Mouse (Mus musculus): ENCODE measurements around the gene Mfsd9. TPM values are rescaled to one million over a fixed set of nuclear protein-coding genes. Genes with fewer than 3 reads are reported as not detected.
"Not testable (repeated sequence)": the region's sequence is repeated elsewhere in the genome, so short reads cannot be mapped to it uniquely, and the experiment has no call there.

Mfsd9 gene
- total and polyA plus RNA-seq, 3 experiments = 0.54 to 3.3 (median 1.7) TPM

DNA sequence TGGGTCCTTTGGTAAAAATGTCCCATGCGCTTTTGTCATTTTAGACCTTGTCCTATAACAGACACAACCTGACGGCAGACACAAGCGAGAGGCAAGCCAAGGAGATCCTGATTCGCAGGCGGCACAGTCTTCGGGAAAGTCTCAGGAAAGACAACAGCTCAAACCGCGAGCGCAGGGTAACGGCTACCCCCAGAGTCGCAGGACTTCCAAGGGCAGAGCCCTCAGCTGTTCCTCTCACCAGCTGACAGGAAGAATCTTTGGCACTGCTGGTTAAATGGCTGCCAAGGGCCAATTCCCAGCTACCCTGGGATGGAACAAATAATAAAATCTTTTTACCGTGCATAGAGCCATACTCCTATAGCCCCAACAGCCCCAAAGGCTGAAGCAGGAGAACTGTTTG, 25.0 kb downstream of the Mfsd9 start:
- Histone ChIP-seq H3K4me1 (ENCODE audit: insufficient read depth, low read depth, low read length) (0 out of 2 replicates have a peak, but pooled peaks cover 1% of the 10 kb centered on the region), H3K9me3 (replicated peaks) (no peaks in the 10 kb centered on the region), H3K27me3 (ENCODE audit: insufficient read depth, low read length) (peaks cover 2% of the 10 kb centered on the region; the same call in 1 of the 2 replicates), H3K36me3 (replicated peaks) (no peaks in the 10 kb centered on the region), H3K4me3 (ENCODE audit: low read depth, low read length) (no peak overlapping the region)
- DNase-seq (ENCODE audit: low spot score) (no peak), ATAC-seq (ENCODE audit: extremely low read depth, insufficient number of reproducible peaks, low FRiP score, poor library complexity, severe bottlenecking) (no peak)
- no peak for TF ChIP-seq GATA2 (IDR thresholded peaks at IDR 0.05; ENCODE audit: borderline replicate concordance, low read depth, low read length)
- TF ChIP-seq POLR2AphosphoS5 (IDR thresholded peaks at IDR 0.05; ENCODE audit: insufficient replicate concordance, low read depth, low read length) = no peak
- no peak for TF ChIP-seq GATA1 (IDR thresholded peaks at IDR 0.05; ENCODE audit: borderline replicate concordance, low read length)
- TF ChIP-seq TAL1 (conservative IDR thresholded peaks at IDR 0.05; ENCODE audit: low read depth, low read length) = no peak
- no peak for TF ChIP-seq CTCF (IDR thresholded peaks at IDR 0.05; ENCODE audit: low read depth, low read length)

DNA sequence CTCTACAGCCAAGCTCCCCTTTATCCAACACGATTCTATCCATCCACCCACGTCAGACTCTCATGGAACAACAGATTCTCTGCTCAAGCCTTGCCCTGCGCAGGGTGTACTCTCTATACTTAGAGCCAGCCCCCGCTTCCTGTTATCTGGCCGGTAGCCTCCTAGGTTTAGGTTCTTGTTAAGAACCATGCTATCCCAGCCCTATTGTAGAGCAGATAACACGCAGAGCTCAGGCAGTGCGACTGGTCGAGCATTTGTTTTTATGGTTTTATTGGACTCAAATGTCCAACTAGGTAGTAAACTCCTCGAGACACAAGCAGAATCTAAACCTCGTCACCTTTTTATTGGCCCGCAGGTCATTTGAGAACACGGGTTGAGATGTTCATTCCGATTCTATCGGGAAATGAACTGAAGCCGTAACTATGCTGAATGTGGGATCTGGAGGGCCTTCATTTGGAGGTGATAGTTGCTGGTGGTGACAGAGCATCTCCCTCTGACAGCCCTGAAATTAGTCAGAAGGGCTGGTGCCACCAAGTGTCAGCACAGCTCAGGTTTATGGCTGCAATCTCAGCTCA, 25.7 kb downstream of the Mfsd9 start:
- no peak for ATAC-seq (ENCODE audit: extremely low read depth, insufficient number of reproducible peaks, low FRiP score, poor library complexity, severe bottlenecking)
- Histone ChIP-seq H3K9me3 (replicated peaks) (no peaks in the 10 kb centered on the region), H3K36me3 (replicated peaks) (no peaks in the 10 kb centered on the region), H3K4me3 (ENCODE audit: low read depth, low read length) (no peak overlapping the region), H3K4me1 (ENCODE audit: insufficient read depth, low read depth, low read length) (no peaks in the 10 kb centered on the region), H3K27me3 (ENCODE audit: insufficient read depth, low read length) (peaks cover 2% of the 10 kb centered on the region; the same call in 1 of the 2 replicates)
- no peak for TF ChIP-seq GATA2 (IDR thresholded peaks at IDR 0.05; ENCODE audit: borderline replicate concordance, low read depth, low read length)
- no peak for TF ChIP-seq GATA1 (IDR thresholded peaks at IDR 0.05; ENCODE audit: borderline replicate concordance, low read length)
- no peak for TF ChIP-seq POLR2AphosphoS5 (IDR thresholded peaks at IDR 0.05; ENCODE audit: insufficient replicate concordance, low read depth, low read length)
- TF ChIP-seq TAL1 (conservative IDR thresholded peaks at IDR 0.05; ENCODE audit: low read depth, low read length) = no peak
- TF ChIP-seq CTCF (IDR thresholded peaks at IDR 0.05; ENCODE audit: low read depth, low read length) = no peak
- no peak for DNase-seq (ENCODE audit: low spot score)

DNA sequence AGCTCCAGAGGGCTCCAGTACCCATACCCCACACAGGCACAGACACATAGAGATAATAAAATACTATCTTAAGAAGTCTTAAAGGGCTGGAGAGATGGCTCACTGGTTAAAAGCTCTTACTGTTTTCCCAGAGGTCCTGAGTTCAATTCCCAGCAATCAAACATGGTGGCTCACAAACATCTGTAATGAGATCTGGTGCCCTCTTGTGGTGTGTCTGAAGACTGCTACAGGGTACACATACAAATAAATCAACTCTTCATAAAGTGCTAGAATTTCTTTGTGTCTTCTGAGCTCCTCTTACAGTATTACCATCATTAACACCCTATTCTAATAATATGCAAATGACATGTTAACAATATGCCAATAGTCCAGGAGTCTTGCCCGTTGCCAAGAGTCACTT, 26.4 kb downstream of the Mfsd9 start:
- no peak for DNase-seq (ENCODE audit: low spot score)
- Histone ChIP-seq H3K4me1 (ENCODE audit: insufficient read depth, low read depth, low read length) (no peaks in the 10 kb centered on the region), H3K4me3 (ENCODE audit: low read depth, low read length) (no peak overlapping the region), H3K36me3 (replicated peaks) (no peaks in the 10 kb centered on the region), H3K9me3 (replicated peaks) (no peaks in the 10 kb centered on the region), H3K27me3 (ENCODE audit: insufficient read depth, low read length) (peaks cover 2% of the 10 kb centered on the region; the same call in 1 of the 2 replicates)
- TF ChIP-seq CTCF (IDR thresholded peaks at IDR 0.05; ENCODE audit: low read depth, low read length) (no peak), GATA2 (IDR thresholded peaks at IDR 0.05; ENCODE audit: borderline replicate concordance, low read depth, low read length) (no peak), POLR2AphosphoS5 (IDR thresholded peaks at IDR 0.05; ENCODE audit: insufficient replicate concordance, low read depth, low read length) (no peak), TAL1 (conservative IDR thresholded peaks at IDR 0.05; ENCODE audit: low read depth, low read length) (no peak)
- ATAC-seq (ENCODE audit: extremely low read depth, insufficient number of reproducible peaks, low FRiP score, poor library complexity, severe bottlenecking) = no peak

DNA sequence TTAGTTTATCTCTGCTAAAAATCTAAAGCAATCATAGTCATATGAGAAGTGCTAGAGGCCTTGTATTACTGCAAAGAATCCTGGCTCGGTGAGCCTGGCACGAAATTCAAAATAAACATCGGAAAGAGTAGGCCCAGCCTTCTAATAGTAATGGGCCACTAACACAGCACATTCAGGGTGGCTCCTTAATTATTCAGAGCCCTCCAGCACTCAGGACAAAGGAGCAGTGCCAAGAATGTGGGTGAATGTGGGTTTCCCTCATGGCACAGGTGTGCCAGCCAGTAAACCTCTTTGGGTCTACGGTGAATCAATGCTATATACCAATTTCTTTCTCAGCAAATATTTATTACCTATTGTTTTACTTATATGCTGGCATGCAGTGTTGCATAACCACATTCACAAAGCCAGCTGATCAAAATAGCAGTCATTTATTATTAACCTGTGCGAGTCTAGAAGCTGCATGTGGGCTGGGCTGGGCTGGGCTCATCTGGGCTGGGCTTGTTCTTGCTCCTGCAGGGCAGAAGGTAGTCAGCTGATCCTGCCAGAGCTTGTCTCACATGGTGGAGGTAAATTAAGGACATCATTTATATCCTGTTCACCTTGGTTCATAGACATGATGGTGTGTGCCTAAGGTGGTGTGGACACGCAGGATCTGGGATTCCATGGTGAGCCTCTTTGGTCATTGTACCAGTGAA, 30.6 kb downstream of the Mfsd9 start:
- no peak overlapping the region for H3K4me3 ChIP-seq (ENCODE audit: low read depth, low read length)
- no peaks in the 10 kb centered on the region for H3K4me1 ChIP-seq (ENCODE audit: insufficient read depth, low read depth, low read length)
- TF ChIP-seq GATA1 (IDR thresholded peaks at IDR 0.05; ENCODE audit: borderline replicate concordance, low read length) (no peak), POLR2AphosphoS5 (IDR thresholded peaks at IDR 0.05; ENCODE audit: insufficient replicate concordance, low read depth, low read length) (no peak), CTCF (IDR thresholded peaks at IDR 0.05; ENCODE audit: low read depth, low read length) (no peak), GATA2 (IDR thresholded peaks at IDR 0.05; ENCODE audit: borderline replicate concordance, low read depth, low read length) (no peak), TAL1 (conservative IDR thresholded peaks at IDR 0.05; ENCODE audit: low read depth, low read length) (no peak)
- H3K9me3 ChIP-seq (replicated peaks) = no peaks in the 10 kb centered on the region
- H3K27me3 ChIP-seq (ENCODE audit: insufficient read depth, low read length) = no peaks in the 10 kb centered on the region
- DNase-seq (ENCODE audit: low spot score) = no peak
- H3K36me3 ChIP-seq (replicated peaks) = no peaks in the 10 kb centered on the region
- no peak for ATAC-seq (ENCODE audit: extremely low read depth, insufficient number of reproducible peaks, low FRiP score, poor library complexity, severe bottlenecking)

DNA sequence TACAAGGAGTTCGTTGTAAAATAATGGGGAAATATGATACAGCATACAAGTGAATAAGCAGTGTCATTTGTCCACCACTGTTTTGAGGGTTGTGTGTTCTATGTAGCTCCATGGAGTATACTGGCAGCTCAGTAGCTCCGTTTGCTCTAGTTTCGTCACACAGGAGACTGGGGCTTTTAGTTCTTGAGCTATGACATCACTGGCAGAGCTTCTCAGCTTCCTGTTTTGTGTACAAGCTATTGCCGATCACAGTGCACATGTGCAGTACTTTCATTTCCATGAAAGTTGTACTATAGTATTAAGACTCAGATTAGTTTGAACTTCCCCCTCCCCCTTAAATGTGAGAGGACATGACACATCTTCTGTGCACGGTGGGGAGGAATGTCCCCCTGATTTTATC, 44.4 kb downstream of the Mfsd9 start:
- DNase-seq (ENCODE audit: low spot score) = no peak
- H3K9me3 ChIP-seq (replicated peaks) = no peaks in the 10 kb centered on the region
- H3K4me3 ChIP-seq (ENCODE audit: low read depth, low read length) = no peak overlapping the region
- no peak for ATAC-seq (ENCODE audit: extremely low read depth, insufficient number of reproducible peaks, low FRiP score, poor library complexity, severe bottlenecking)
- TF ChIP-seq GATA1 (IDR thresholded peaks at IDR 0.05; ENCODE audit: borderline replicate concordance, low read length) = no peak
- TF ChIP-seq POLR2AphosphoS5 (IDR thresholded peaks at IDR 0.05; ENCODE audit: insufficient replicate concordance, low read depth, low read length) = no peak
- no peak for TF ChIP-seq GATA2 (IDR thresholded peaks at IDR 0.05; ENCODE audit: borderline replicate concordance, low read depth, low read length)
- TF ChIP-seq TAL1 (conservative IDR thresholded peaks at IDR 0.05; ENCODE audit: low read depth, low read length) = no peak
- no peak for TF ChIP-seq CTCF (IDR thresholded peaks at IDR 0.05; ENCODE audit: low read depth, low read length)
- no peaks in the 10 kb centered on the region for H3K4me1 ChIP-seq (ENCODE audit: insufficient read depth, low read depth, low read length)
- H3K27me3 ChIP-seq (ENCODE audit: insufficient read depth, low read length) = peaks cover 8% of the 10 kb centered on the region; the same call in 1 of the 2 replicates
- H3K36me3 ChIP-seq (replicated peaks) = no peaks in the 10 kb centered on the region

DNA sequence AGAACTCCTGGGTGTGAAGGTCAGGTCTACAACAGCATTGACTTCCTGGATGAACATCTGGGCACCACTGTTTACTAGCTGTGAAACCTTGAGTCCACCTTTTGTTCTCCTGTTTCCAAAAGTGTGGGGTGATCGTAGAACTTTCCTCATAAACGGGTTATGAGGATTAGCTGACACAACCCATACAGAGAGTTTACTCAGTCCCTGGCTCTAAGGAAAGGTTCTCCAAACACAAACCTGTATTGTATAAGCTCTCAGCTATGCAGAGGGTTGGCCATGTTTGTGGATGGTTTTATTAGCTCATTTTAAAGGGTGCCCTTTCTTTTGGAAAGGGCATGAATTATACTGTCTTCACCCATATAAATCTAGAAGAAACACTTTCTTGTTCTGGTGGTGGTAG, 49.7 kb downstream of the Mfsd9 start:
- Histone ChIP-seq H3K36me3 (replicated peaks) (no peaks in the 10 kb centered on the region), H3K4me3 (ENCODE audit: low read depth, low read length) (no peak overlapping the region), H3K9me3 (replicated peaks) (no peaks in the 10 kb centered on the region), H3K4me1 (ENCODE audit: insufficient read depth, low read depth, low read length) (no peaks in the 10 kb centered on the region), H3K27me3 (ENCODE audit: insufficient read depth, low read length) (peaks cover 2% of the 10 kb centered on the region; the same call in 1 of the 2 replicates)
- TF ChIP-seq CTCF (IDR thresholded peaks at IDR 0.05; ENCODE audit: low read depth, low read length) (no peak), GATA2 (IDR thresholded peaks at IDR 0.05; ENCODE audit: borderline replicate concordance, low read depth, low read length) (no peak)
- DNase-seq (ENCODE audit: low spot score) (no peak), ATAC-seq (ENCODE audit: extremely low read depth, insufficient number of reproducible peaks, low FRiP score, poor library complexity, severe bottlenecking) (no peak)

DNA sequence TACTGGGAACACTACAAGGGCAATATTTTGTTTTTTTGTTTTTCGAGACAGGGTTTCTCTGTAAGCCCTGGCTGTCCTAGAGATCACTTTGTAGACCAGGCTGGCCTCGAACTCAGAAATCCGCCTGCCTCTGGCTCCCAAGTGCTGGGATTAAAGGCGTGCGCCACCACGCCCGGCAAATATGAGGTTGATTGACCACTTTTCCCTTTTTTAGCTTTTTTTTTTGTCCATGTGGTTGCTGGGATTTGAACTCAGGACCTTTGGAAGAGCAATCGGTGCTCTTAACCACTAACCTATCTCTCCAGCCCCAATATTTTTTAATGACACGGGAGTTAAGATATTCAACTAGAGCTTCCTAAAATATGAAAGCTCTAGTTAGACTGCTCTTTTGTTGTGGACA, 52.2 kb downstream of the Mfsd9 start:
- not testable (repeated sequence) for H3K27me3 ChIP-seq (ENCODE audit: insufficient read depth, low read length); H3K4me1 ChIP-seq (ENCODE audit: insufficient read depth, low read depth, low read length); H3K36me3 ChIP-seq (replicated peaks); ATAC-seq (ENCODE audit: extremely low read depth, insufficient number of reproducible peaks, low FRiP score, poor library complexity, severe bottlenecking); H3K4me3 ChIP-seq (ENCODE audit: low read depth, low read length); H3K9me3 ChIP-seq (replicated peaks); DNase-seq (ENCODE audit: low spot score)
